Mouse (Mus musculus) A20 (cell line): ENCODE data around the gene Chpf2.
A peak's percentile ranks its signal among the peaks of the same experiment; 100 is the strongest.

Experiments
- DNase-seq: peaks from one replicate; pipeline ENCODE4 v3.0.0-alpha.2; 2011; ENCODE audit warnings: low read depth, low spot score

The Chpf2 gene

DNA sequence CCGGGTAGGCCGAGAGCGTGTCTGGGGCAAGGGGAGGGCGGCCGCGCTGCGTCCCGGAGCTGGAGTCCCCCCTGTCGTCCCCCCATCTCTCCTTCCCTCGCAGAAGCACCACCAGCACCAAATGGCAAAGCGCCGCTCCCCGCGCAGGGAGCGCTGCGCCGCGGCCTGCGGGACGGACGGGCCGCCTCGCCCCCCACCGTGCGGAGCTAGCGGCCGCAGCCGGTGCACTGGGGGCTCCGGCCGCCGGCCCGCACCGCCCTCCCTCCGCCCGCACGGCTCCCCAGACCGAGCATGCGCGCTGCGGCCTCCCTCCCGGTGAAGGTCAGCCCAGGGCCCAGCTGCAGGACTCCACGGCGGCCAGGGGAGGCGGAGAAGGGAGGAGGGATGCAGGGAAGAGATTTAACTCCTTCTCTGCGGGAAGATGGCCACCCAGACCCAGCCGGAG lies 18.1 kb downstream of the Chpf2 start:
- no peak for DNase-seq

- DNase-seq: no peak
Observed at GRCm38 (mm10) chr5:24605321-24605979, 18.9 kb downstream of the Chpf2 start.

DNA sequence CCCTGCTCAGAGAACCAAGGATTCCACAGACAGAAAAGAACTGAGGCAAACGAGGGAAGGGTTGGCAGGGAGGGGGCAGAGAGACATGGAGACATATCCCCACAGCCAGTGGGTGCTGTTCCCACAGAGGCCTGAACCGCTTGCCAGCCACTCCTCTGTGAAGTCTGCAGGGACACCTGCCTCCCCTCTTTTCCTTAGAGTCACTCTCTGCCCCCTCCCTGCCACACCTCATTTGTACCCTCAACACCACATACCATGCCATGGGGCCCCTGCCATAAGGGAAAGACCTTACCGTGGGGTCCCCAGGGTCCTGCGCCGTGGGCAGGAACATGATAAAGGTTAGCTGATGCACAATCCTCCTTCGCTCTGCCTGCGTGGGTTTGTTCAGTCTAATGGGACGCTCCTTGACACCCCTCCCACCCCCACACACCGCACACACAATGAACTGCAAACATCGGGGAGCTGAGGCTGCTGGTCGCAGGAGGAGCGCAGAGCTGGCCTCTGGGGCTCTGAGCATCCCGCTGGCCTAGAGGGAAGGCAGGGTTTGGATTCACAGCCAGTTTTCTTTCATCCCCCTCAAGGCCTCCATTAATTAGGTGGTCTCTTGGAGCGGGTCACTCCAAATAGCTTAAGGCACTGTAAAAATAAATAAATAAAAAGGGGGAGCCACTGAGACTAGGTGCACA lies 19.6 kb downstream of the Chpf2 start:
- DNase-seq: no peak

GRCm38 (mm10) chr5:24609388-24609787 lies 22.8 kb downstream of the Chpf2 start:
- no peak for DNase-seq

GRCm38 (mm10) chr5:24611366-24612301 lies 25.1 kb downstream of the Chpf2 start:
- no peak for DNase-seq

DNA sequence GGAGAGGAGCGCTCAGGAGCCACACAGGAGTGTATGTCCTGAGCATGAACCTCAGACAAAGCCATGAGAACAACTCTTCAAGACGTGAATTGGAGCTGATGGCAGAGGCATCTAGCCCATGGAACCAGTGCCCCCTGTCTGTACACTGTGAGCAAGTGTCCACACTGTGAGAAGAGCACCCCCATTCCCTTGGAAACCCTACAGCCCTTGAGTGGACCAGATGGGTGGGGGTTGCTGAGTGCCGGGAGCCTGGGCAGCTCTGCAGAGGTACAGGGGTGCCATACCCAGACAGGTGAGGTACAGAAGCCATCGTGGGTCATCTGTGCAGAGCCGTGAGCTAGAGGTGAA lies 25.7 kb downstream of the Chpf2 start:
- DNase-seq: no peak

DNA sequence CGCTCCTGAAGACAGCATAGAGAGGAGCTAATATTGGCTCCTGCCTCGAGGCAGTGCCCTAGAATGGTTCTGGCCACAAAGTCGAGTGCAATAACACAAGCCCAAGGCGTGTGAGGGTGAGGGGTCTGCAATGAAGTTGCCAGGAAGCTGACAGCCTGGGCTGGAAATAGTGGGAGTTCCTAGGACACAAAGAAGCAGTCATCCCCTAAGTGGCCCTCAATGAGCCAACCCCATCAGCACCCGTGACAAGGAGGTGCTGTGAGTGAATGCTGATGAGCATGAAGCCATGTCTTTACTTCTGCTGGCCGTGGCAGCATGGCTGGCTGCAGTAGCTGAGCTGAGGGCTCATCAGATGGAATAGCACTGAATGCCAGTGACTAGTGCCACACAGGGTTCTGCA lies 28.6 kb downstream of the Chpf2 start:
- DNase-seq: no peak

- DNase-seq: no peak
Observed at GRCm38 (mm10) chr5:24618921-24619320, 32.4 kb downstream of the Chpf2 start.

DNA sequence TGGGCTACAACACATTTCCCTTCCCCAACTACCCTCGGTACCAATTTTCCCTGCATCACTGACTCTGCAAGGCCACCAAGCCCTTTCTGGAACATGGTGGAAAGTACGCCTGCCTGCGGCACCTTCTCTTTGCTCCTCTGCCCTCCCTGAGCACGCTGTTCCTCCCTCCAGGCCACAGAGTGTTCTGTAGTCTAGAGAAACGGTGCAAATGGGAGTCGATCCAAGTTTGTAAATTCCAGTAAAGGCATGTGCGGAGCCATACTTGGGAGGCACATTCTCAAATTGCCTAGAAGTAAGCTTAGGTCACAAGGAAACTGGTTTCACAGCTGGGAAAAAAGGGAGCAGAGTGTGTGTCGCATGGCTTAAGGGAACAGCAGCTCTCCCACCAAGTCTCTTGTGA lies 33.6 kb downstream of the Chpf2 start:
- no peak for DNase-seq

- no peak for DNase-seq
Observed at GRCm38 (mm10) chr5:24620626-24621025, 34.1 kb downstream of the Chpf2 start.

- no peak for DNase-seq
Observed at GRCm38 (mm10) chr5:24622386-24623040, 36.0 kb downstream of the Chpf2 start.

DNA sequence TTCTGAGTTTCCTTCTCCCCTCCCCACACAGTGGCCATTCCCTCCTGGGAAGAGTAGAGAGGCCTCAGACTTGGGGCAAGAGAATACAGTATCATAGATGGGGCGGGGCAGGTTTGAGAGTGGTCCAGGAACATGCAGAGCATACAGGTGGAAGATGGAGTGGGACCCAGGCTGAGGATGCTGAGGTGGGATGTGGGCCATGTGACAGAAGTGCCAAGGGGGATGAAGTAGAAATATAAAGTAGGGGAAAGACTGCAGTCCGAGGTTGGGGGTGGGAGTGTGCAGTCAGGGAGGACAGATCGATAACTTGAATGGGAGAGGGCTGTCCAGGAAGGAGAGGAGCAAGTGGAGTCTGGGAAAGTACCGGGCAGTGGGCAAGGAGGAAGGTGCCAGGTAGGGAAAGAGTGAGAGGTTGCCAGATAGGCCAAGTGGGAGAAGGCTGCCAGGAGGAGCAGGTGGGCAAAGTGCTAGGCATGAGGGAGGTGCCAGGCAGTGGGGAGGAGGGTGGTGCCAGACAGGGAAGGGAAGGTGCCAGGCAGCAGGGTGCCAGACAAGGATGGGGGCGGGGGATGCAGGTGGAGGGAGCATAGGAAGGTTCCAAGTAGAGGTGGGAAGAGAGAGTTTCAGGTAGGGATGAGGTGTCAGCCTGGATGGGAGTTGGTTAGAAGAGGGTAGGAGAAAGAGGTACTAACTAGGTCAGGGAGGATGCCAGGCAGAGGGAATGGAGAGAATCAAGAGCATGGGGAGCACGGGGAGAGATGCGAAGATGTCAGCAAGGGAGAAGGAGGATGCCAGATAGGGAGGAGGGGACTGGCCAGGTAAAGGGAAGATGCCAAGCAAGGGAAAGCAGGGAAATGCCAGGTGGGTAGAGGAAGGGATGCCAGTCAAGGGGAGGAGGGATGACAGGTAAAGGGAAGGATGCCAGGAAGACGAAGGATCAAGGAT lies 36.8 kb downstream of the Chpf2 start:
- no peak for DNase-seq

- no peak for DNase-seq
Observed at GRCm38 (mm10) chr5:24623986-24624821, 37.7 kb downstream of the Chpf2 start, which contains the start of gene Smarcd3. Gene Smarcd3 (minus strand): TSS chr5:24624411.

DNA sequence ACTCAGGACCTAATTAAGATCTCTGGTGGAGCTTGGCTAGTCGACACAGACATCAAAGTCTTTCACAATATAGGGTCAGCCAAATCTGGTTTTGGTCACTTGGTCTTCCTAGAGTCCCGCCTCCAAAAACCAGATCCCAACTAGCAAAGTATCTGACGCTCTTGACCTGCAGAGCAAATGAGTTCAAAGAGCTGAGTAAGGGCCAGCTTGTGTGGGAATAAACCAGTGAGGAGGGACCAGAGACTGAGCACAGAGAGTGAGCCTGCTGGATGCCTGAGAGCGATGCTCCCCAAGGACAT lies 38.2 kb downstream of the Chpf2 start:
- no peak for DNase-seq

- DNase-seq: peak; percentile 46
Observed at GRCm38 (mm10) chr5:24629712-24630111, 43.2 kb downstream of the Chpf2 start.

GRCm38 (mm10) chr5:24635093-24635492 lies 48.6 kb downstream of the Chpf2 start:
- no peak for DNase-seq

GRCm38 (mm10) chr5:24635526-24636141 lies 49.1 kb downstream of the Chpf2 start:
- no peak for DNase-seq

GRCm38 (mm10) chr5:24636987-24637386 lies 50.4 kb downstream of the Chpf2 start:
- DNase-seq: no peak

DNA sequence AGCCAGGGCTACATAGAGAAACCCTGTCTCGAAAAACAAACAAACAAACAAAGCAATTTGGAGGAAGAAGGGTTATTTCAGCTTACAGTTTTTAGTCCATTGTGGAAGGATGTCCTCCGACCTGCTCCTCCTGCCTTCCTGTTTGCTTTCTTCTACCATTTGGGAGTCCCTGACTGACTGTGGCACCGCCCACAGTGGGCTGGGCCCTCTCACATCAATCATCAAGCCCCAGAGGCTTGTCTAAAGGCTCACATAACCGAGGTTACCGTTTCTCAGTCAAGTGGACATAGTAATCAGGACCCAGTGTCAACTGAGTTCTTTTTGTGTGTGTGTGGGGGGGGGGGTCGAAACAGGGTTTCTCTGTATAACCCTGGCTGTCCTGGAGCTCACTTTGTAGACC lies 51.6 kb downstream of the Chpf2 start:
- no peak for DNase-seq

- DNase-seq: no peak
Observed at GRCm38 (mm10) chr5:24639081-24639480, 52.5 kb downstream of the Chpf2 start.
